Mouse (Mus musculus): ENCODE measurements at regions not wholly inside any gene's neighbourhood (a gene's known extent, or its start where the extent isn't known, plus 50 kb on each side); places are given as distances from the start of the nearest gene placed in this dataset.

GRCm38 (mm10) chr4:105341274-105341673 lies 184.1 kb downstream of the Plpp3 start:
- no peaks in the 10 kb centered on the region for H3K9me3 ChIP-seq (replicated peaks; ENCODE audit: insufficient read depth, low read length)
- no peaks in the 10 kb centered on the region for H3K36me3 ChIP-seq (ENCODE audit: control insufficient read depth in 1 of 2, insufficient read depth in 2 of 2, low read length in 2 of 2)
- DNase-seq (ENCODE audit: low read depth, low spot score) = no peak
- H3K4me3 ChIP-seq (ENCODE audit: control insufficient read depth in 1 of 2, insufficient read depth in 1 of 2, low read depth in 2 of 2, low read length in 2 of 2) = no peak overlapping the region
- H3K4me1 ChIP-seq (ENCODE audit: control insufficient read depth in 1 of 2, insufficient read depth in 2 of 2, low read length in 2 of 2) = no peaks in the 10 kb centered on the region
- no peak overlapping the region for H3K9ac ChIP-seq (ENCODE audit: control insufficient read depth, low read depth, low read length, poor library complexity, severe bottlenecking)
- H3K79me2 ChIP-seq (ENCODE audit: control insufficient read depth, insufficient read depth, low read length, poor library complexity) = no peaks in the 10 kb centered on the region
- H3K27me3 ChIP-seq (ENCODE audit: control insufficient read depth in 1 of 2, insufficient read depth in 2 of 2, low read length in 2 of 2) = no peaks in the 10 kb centered on the region
- TF ChIP-seq TCF12 (IDR thresholded peaks at IDR 0.05; ENCODE audit: low read depth, low read length) (no peak), NELFE (IDR thresholded peaks at IDR 0.05; ENCODE audit: low read depth, low read length) (no peak), CTCF (IDR thresholded peaks at IDR 0.05 in 2 of 3, conservative IDR thresholded peaks at IDR 0.05 in 1 of 3; ENCODE audit: control insufficient read depth in 1 of 3, insufficient read depth in 1 of 3, low read depth in 2 of 3, low read length in 3 of 3, poor library complexity in 1 of 3, severe bottlenecking in 1 of 3) (no peak), ETS1 (IDR thresholded peaks at IDR 0.05; ENCODE audit: low read depth, low read length) (no peak), SIN3A (IDR thresholded peaks at IDR 0.05; ENCODE audit: low read length) (no peak), UBTF (IDR thresholded peaks at IDR 0.05; ENCODE audit: borderline replicate concordance, insufficient read depth, low read depth, low read length) (no peak), GATA1 (IDR thresholded peaks at IDR 0.05; ENCODE audit: low read depth, low read length) (no peak), JUND (IDR thresholded peaks at IDR 0.05; ENCODE audit: low read depth, low read length) (no peak), MEF2A (IDR thresholded peaks at IDR 0.05; ENCODE audit: extremely low read depth, insufficient replicate concordance, low read depth, low read length, poor library complexity, severe bottlenecking) (no peak), SMC3 (IDR thresholded peaks at IDR 0.05; ENCODE audit: low read depth, low read length) (no peak), MXI1 (IDR thresholded peaks at IDR 0.05; ENCODE audit: low read depth, low read length) (no peak), ZMIZ1 (IDR thresholded peaks at IDR 0.05; ENCODE audit: low read depth, low read length) (no peak), ZC3H11A (IDR thresholded peaks at IDR 0.05; ENCODE audit: low read depth, low read length) (no peak), CHD1 (IDR thresholded peaks at IDR 0.05; ENCODE audit: low read depth, low read length) (no peak), E2F4 (IDR thresholded peaks at IDR 0.05; ENCODE audit: borderline replicate concordance, low read depth, low read length) (no peak), ELF1 (IDR thresholded peaks at IDR 0.05; ENCODE audit: low read depth, low read length) (no peak), MAZ (IDR thresholded peaks at IDR 0.05; ENCODE audit: low read depth, low read length) (no peak), GABPA (IDR thresholded peaks at IDR 0.05; ENCODE audit: low read depth, low read length) (no peak)
- H3K27ac ChIP-seq (ENCODE audit: control insufficient read depth, low read depth, low read length) = no peak overlapping the region

- no peak overlapping the region for H3K9ac ChIP-seq (ENCODE audit: control insufficient read depth, low read depth, low read length, poor library complexity, severe bottlenecking)
- H3K4me1 ChIP-seq (ENCODE audit: control insufficient read depth in 1 of 2, insufficient read depth in 2 of 2, low read length in 2 of 2) = no peaks in the 10 kb centered on the region
- no peaks in the 10 kb centered on the region for H3K27me3 ChIP-seq (ENCODE audit: control insufficient read depth in 1 of 2, insufficient read depth in 2 of 2, low read length in 2 of 2)
- no peak overlapping the region for H3K27ac ChIP-seq (ENCODE audit: control insufficient read depth, low read depth, low read length)
- H3K9me3 ChIP-seq (replicated peaks; ENCODE audit: insufficient read depth, low read length) = no peaks in the 10 kb centered on the region
- no peaks in the 10 kb centered on the region for H3K36me3 ChIP-seq (ENCODE audit: control insufficient read depth in 1 of 2, insufficient read depth in 2 of 2, low read length in 2 of 2)
- no peak for DNase-seq (ENCODE audit: low read depth, low spot score)
- TF ChIP-seq SIN3A (IDR thresholded peaks at IDR 0.05; ENCODE audit: low read length) (no peak), MAZ (IDR thresholded peaks at IDR 0.05; ENCODE audit: low read depth, low read length) (no peak), SMC3 (IDR thresholded peaks at IDR 0.05; ENCODE audit: low read depth, low read length) (no peak), POLR2A (IDR thresholded peaks at IDR 0.05; ENCODE audit: control insufficient read depth in 1 of 2, insufficient read depth in 1 of 2, low read depth in 1 of 2, low read length in 2 of 2, poor library complexity in 1 of 2) (no peak), NRF1 (IDR thresholded peaks at IDR 0.05; ENCODE audit: insufficient read depth, low read depth, low read length, poor library complexity, severe bottlenecking) (no peak), ZMIZ1 (IDR thresholded peaks at IDR 0.05; ENCODE audit: low read depth, low read length) (no peak), ZKSCAN1 (IDR thresholded peaks at IDR 0.05; ENCODE audit: low read depth, low read length) (no peak), TCF12 (IDR thresholded peaks at IDR 0.05; ENCODE audit: low read depth, low read length) (no peak), KAT2A (conservative IDR thresholded peaks at IDR 0.05; ENCODE audit: low read depth, low read length) (no peak), MAFK (IDR thresholded peaks at IDR 0.05; ENCODE audit: borderline replicate concordance, low read depth, low read length) (no peak), ELF1 (IDR thresholded peaks at IDR 0.05; ENCODE audit: low read depth, low read length) (no peak)
- H3K79me2 ChIP-seq (ENCODE audit: control insufficient read depth, insufficient read depth, low read length, poor library complexity) = no peaks in the 10 kb centered on the region
- no peak overlapping the region for H3K4me3 ChIP-seq (ENCODE audit: control insufficient read depth in 1 of 2, insufficient read depth in 1 of 2, low read depth in 2 of 2, low read length in 2 of 2)
These were observed 189.7 kb downstream of the Plpp3 start for GRCm38 (mm10) chr4:105346846-105347245.
